Mouse (Mus musculus) G1E (cell line): ENCODE measurements around the gene Tbc1d9b. TPM values are rescaled to one million over a fixed set of nuclear protein-coding genes. Genes with fewer than 3 reads are reported as not detected.
A peak's percentile ranks its signal among the peaks of the same experiment; 100 is the strongest.

Experiments used
- ATAC-seq: 2 replicates; pipeline ENCODE4 v1.8.0; 2016; ENCODE audit warnings: mild to moderate bottlenecking; ENCODE audit not compliant: insufficient number of reproducible peaks, poor library complexity, low FRiP score, severe bottlenecking; ENCODE audit errors: extremely low read depth
- DNase-seq: peaks from one replicate; pipeline ENCODE4 v3.0.0; 2012; ENCODE audit warnings: low spot score
- H3K27me3 ChIP-seq: 2 replicates; pipeline ENCODE4 v1.6.1; 2012; ENCODE audit warnings: mild to moderate bottlenecking, low read length, inconsistent platforms; ENCODE audit not compliant: insufficient read depth
- H3K36me3 ChIP-seq: replicated peaks from 2 replicates; pipeline ENCODE3; 2012; ENCODE audit warnings: mild to moderate bottlenecking, inconsistent platforms
- H3K4me1 ChIP-seq: 2 replicates; pipeline ENCODE4 v1.6.1; 2012; ENCODE audit warnings: low read depth, low read length, inconsistent platforms, mixed read lengths; ENCODE audit not compliant: insufficient read depth
- H3K4me3 ChIP-seq: 2 replicates; pipeline ENCODE4 v1.5.1; 2012; ENCODE audit warnings: low read depth, mild to moderate bottlenecking, inconsistent platforms, low read length, moderate library complexity, mixed read lengths
- H3K9me3 ChIP-seq: replicated peaks from 2 replicates; pipeline ENCODE4 v1.6.1; 2012; ENCODE audit warnings: inconsistent platforms
- CTCF ChIP-seq: IDR thresholded peaks from 2 replicates; pipeline ENCODE4 v1.5.1; 2012; ENCODE audit warnings: low read depth, low read length, inconsistent platforms, mixed read lengths
- GATA1 ChIP-seq: IDR thresholded peaks from 2 replicates; pipeline ENCODE4 v1.6.1; 2012; ENCODE audit warnings: borderline replicate concordance, low read length, inconsistent platforms, mixed read lengths
- GATA2 ChIP-seq: IDR thresholded peaks from 2 replicates; pipeline ENCODE4 v1.6.1; 2012; ENCODE audit warnings: low read depth, low read length, inconsistent platforms, borderline replicate concordance
- POLR2AphosphoS5 ChIP-seq: IDR thresholded peaks from 2 replicates; pipeline ENCODE4 v1.6.1; 2012; ENCODE audit warnings: low read depth, low read length, inconsistent platforms; ENCODE audit not compliant: insufficient replicate concordance
- TAL1 ChIP-seq: conservative IDR thresholded peaks from 2 replicates; pipeline ENCODE4 v1.6.1; 2012; ENCODE audit warnings: low read depth, low read length, inconsistent platforms, mixed read lengths
- polyA plus RNA-seq: library from polyadenylated mRNA; stranded (reverse); fragments of >175 nt; gene quantifications from 2 replicates; pipeline ENCODE4 v1.2.3, GENCODE M21; 2012
- total RNA-seq, 2 experiments: library from RNA; stranded (forward) in 1 of 2; stranded (reverse) in 1 of 2; fragments of 200-1000 nt in 1 of 2; fragments of >200 nt in 1 of 2; fragmentation: Nextera tagmentation in 1 of 2; gene quantifications; 2 replicates each; pipeline ENCODE4 v1.2.3; 2014 to 2017

Tbc1d9b gene
- total and polyA plus RNA-seq, 3 experiments = 97.7 to 137 (median 113) TPM

DNA sequence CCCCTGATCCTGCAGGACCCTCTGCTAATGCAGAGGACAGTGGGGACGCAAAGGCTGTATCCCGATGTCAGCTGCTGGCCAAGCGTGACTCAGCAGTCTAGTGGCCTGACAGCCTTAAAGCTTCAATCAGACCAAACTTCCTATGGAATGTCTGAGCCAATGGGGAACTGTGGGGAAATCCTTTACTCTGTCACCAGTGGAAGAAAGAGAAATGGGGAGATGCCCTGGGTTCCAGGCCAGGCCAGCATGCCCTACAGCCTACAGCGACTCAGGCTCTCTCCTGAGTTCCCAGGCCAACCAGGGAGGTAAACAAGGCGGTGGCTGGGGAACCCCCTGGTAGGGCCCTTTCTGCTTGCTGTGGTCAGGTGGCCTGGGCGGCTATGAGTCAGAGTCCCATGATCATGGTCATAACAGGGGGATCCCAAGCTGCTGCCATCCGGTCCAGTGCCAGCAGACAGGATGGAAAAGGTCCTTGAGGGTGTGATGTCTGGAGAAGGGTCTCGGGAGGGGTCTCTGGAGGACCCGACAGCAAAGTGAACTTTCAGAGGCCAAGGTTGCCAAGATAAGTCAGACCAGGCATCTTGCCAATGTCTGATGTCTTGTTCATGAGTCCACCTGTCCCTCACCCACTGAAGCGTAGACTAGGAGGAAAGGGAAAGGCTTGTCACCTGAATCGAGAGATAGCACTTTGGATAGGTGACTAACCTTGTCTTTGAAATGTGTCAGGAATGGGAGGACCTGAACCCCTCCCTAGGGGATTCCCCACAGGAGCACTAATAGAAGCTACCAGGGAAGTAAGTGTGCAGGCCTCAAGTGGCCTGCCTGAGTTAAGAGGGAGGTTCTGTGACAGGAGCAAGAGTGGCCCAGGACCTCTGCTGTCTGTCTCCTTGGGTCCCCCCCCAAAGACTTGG, 81.9 kb downstream of the Tbc1d9b start:
- Histone ChIP-seq H3K4me3 (no peak overlapping the region; the same call in 1 of the 2 replicates), H3K27me3 (no peaks in the 10 kb centered on the region), H3K4me1 (peaks cover 74% of the 10 kb centered on the region), H3K9me3 (no peaks in the 10 kb centered on the region), H3K36me3 (peaks cover 48% of the 10 kb centered on the region)
- TF ChIP-seq CTCF (no peak), POLR2AphosphoS5 (no peak)
- ATAC-seq (peak; percentile 29), DNase-seq (no peak)

DNA sequence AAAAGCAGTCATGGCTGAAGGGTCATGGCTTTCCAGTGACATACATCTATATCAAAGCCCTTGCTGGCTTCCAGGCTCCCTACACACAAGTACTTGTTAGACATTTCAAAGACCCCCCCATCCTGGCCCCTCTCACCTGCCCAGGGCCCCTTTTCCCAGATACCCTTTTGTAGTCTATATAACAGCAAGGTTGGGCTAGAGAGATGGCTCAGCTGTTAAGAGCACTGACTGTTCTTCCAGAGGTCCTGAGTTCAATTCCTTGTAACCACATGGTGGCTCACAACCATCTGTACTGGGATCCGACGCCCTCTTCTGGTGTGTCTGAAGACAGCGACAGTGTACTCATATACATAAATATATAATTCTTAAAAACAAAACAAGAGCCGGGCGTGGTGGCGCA, 83.4 kb downstream of the Tbc1d9b start:
- DNase-seq (no peak), ATAC-seq (no peak)
- Histone ChIP-seq H3K4me3 (no peak overlapping the region), H3K27me3 (no peaks in the 10 kb centered on the region), H3K9me3 (no peaks in the 10 kb centered on the region), H3K4me1 (peaks cover 78% of the 10 kb centered on the region), H3K36me3 (peaks cover 44% of the 10 kb centered on the region)
- TF ChIP-seq TAL1 (no peak), GATA1 (no peak), GATA2 (no peak), CTCF (no peak), POLR2AphosphoS5 (no peak)

DNA sequence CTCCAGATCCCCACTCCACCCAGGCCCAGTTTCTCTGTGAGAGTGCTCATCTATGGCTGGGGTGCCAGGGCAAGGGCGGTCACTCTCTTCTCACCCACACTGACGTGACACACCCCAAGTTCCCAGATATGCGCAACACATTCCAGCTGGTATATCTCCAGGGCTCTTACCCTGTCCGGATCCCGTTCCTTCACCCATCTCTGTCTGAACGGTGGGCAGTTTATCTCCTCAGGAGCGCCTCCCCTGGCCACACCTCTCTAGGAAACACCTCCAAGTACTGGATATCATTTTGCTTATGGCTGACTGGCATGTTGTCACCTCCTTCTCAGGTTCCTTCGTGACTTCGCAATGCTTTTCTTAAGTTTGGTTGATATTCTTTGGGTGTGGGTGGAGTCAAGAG, 84.4 kb downstream of the Tbc1d9b start:
- ATAC-seq (no peak), DNase-seq (no peak)
- no peak for TF ChIP-seq CTCF
- TF ChIP-seq POLR2AphosphoS5 = no peak
- TF ChIP-seq GATA2 = no peak
- Histone ChIP-seq H3K36me3 (peaks cover 51% of the 10 kb centered on the region), H3K9me3 (no peaks in the 10 kb centered on the region), H3K4me1 (peaks cover 83% of the 10 kb centered on the region), H3K4me3 (no peak overlapping the region), H3K27me3 (no peaks in the 10 kb centered on the region)

DNA sequence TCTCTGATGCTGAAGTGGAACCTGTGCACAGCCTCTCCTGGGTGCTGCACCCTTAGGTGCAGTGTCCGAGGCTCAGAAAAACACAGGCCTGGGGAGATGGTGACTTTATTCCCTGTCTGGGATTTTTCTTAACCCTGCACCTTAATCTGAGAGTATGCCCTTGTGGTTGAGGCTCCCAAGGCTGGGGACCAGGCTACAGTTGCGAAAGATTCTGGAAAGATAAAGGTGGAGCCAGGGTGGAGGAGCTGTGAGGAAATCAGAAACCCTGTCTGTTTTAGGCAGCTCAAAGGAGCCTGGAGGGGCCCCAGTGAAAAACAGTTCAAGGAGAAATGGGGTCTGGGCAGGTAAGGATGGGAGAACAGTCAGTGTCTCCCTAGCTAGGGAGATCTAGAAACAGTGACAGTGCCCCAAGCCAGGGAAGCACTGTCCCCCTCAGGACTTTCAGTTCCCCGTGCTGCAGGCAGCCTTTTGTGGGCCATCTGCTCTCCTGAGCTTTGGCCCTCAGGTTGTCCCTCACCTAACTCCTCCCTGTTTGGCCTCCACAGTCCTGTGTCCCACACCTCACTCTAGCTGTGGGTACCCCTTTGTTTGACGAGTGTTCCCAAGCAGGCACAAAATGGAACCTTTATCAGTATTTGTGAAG, 85.6 kb downstream of the Tbc1d9b start:
- DNase-seq (no peak), ATAC-seq (no peak)
- peaks cover 76% of the 10 kb centered on the region for H3K4me1 ChIP-seq
- no peaks in the 10 kb centered on the region for H3K27me3 ChIP-seq
- no peaks in the 10 kb centered on the region for H3K9me3 ChIP-seq
- peaks cover 61% of the 10 kb centered on the region for H3K36me3 ChIP-seq
- TF ChIP-seq TAL1 = no peak
- TF ChIP-seq GATA2 = no peak
- no peak for TF ChIP-seq POLR2AphosphoS5
- TF ChIP-seq CTCF = no peak
- TF ChIP-seq GATA1 = no peak
- H3K4me3 ChIP-seq = no peak overlapping the region

DNA sequence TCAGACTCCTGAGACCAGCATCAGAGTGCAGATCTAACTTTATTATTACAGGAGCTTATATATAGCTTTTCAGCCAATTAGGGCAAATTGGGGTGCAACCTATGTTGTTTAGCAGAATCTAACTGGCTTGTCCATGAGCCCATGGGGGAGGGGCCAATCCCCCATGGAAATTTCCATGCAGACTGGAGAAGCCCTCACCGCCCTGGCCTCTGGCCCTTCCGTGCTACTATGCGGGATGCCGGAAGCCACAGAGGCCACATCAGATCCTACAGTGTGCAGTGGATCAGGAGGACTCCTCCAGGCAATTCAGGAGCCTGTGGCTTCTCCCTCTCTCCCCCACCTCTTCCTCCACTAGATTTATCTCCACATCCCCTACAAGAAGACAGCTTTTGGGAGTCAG, 86.6 kb downstream of the Tbc1d9b start:
- no peak for TF ChIP-seq CTCF
- no peaks in the 10 kb centered on the region for H3K27me3 ChIP-seq
- H3K36me3 ChIP-seq = peaks cover 64% of the 10 kb centered on the region
- H3K4me1 ChIP-seq = peaks cover 71% of the 10 kb centered on the region
- DNase-seq (no peak), ATAC-seq (no peak)
- H3K9me3 ChIP-seq = no peaks in the 10 kb centered on the region
- peak overlapping the region; percentile 24; the same call in 1 of the 2 replicates for H3K4me3 ChIP-seq

DNA sequence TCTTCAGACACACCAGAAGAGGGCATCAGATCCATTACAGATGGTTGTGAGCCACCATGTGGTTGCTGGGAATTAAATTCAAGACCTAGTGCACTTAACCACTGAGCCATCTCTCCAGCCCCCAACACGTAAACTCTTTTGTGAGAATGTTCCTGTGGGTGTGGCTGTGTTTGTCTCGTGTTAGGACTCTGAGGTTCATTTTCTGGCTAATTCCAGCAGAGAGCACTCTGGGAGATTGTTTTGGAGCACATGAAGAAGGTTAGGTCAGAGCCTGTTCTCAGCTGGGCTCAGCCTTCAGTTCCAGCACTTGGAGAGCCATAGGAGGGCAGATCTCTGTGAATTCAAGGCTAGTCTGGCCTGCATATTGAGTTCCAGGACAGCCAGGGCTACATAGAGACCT, 88.6 kb downstream of the Tbc1d9b start:
- no peak for TF ChIP-seq GATA2
- TF ChIP-seq TAL1 = no peak
- TF ChIP-seq CTCF = no peak
- no peak for TF ChIP-seq POLR2AphosphoS5
- DNase-seq (no peak), ATAC-seq (no peak)
- peaks cover 61% of the 10 kb centered on the region for H3K36me3 ChIP-seq
- no peaks in the 10 kb centered on the region for H3K27me3 ChIP-seq
- no peak overlapping the region; the same call in 1 of the 2 replicates for H3K4me3 ChIP-seq
- no peaks in the 10 kb centered on the region for H3K9me3 ChIP-seq
- H3K4me1 ChIP-seq = peaks cover 76% of the 10 kb centered on the region

Other genes starting within 250 kb of the Tbc1d9b start
- gene Rasgef1c, start 229.6 kb upstream of the Tbc1d9b start, total RNA-seq (2014; fragmentation: Nextera tagmentation) = not detected in 2 replicates
- 0.05 and 0.06 TPM in 2 replicates for gene Rasgef1c, start 229.6 kb upstream of the Tbc1d9b start, total RNA-seq (2017)
- gene Rasgef1c, start 229.6 kb upstream of the Tbc1d9b start, polyA plus RNA-seq = not detected in 2 replicates
- 195 and 199 TPM in 2 replicates for gene Rnf130, start 106.0 kb upstream of the Tbc1d9b start, total RNA-seq (2014; fragmentation: Nextera tagmentation)
- 225 and 240 TPM in 2 replicates for gene Rnf130, start 106.0 kb upstream of the Tbc1d9b start, total RNA-seq (2017)
- gene Rnf130, start 106.0 kb upstream of the Tbc1d9b start, polyA plus RNA-seq = 80.8 and 103 TPM in 2 replicates
- gene Mrnip, start 43.0 kb downstream of the Tbc1d9b start, total RNA-seq (2014; fragmentation: Nextera tagmentation) = 44.8 and 63.7 TPM in 2 replicates
- 17.4 and 17.6 TPM in 2 replicates for gene Mrnip, start 43.0 kb downstream of the Tbc1d9b start, total RNA-seq (2017)
- gene Mrnip, start 43.0 kb downstream of the Tbc1d9b start, polyA plus RNA-seq = 6.5 and 10.6 TPM in 2 replicates
- 118 and 252 TPM in 2 replicates for gene Sqstm1, start 79.4 kb downstream of the Tbc1d9b start, total RNA-seq (2014; fragmentation: Nextera tagmentation)
- gene Sqstm1, start 79.4 kb downstream of the Tbc1d9b start, total RNA-seq (2017) = 663 and 687 TPM in 2 replicates
- 134 and 138 TPM in 2 replicates for gene Sqstm1, start 79.4 kb downstream of the Tbc1d9b start, polyA plus RNA-seq
- gene Mgat4b, start 79.5 kb downstream of the Tbc1d9b start, total RNA-seq (2014; fragmentation: Nextera tagmentation) = 18.4 and 24.2 TPM in 2 replicates
- gene Mgat4b, start 79.5 kb downstream of the Tbc1d9b start, total RNA-seq (2017) = 15.6 and 18.3 TPM in 2 replicates
- gene Mgat4b, start 79.5 kb downstream of the Tbc1d9b start, polyA plus RNA-seq = 106 and 120 TPM in 2 replicates
- gene Ltc4s, start 107.2 kb downstream of the Tbc1d9b start, total RNA-seq (2014; fragmentation: Nextera tagmentation) = not detected in 2 replicates
- gene Ltc4s, start 107.2 kb downstream of the Tbc1d9b start, total RNA-seq (2017) = not detected in 2 replicates
- gene Ltc4s, start 107.2 kb downstream of the Tbc1d9b start, polyA plus RNA-seq = not detected in 2 replicates
- gene Maml1, start 160.9 kb downstream of the Tbc1d9b start, total RNA-seq (2014; fragmentation: Nextera tagmentation) = 34.4 and 44.8 TPM in 2 replicates
- 5.5 and 6.1 TPM in 2 replicates for gene Maml1, start 160.9 kb downstream of the Tbc1d9b start, total RNA-seq (2017)
- gene Maml1, start 160.9 kb downstream of the Tbc1d9b start, polyA plus RNA-seq = 15.2 and 17.8 TPM in 2 replicates
- 369 and 385 TPM in 2 replicates for gene Canx, start 194.3 kb downstream of the Tbc1d9b start, total RNA-seq (2014; fragmentation: Nextera tagmentation)
- gene Canx, start 194.3 kb downstream of the Tbc1d9b start, total RNA-seq (2017) = 393 and 558 TPM in 2 replicates
- gene Canx, start 194.3 kb downstream of the Tbc1d9b start, polyA plus RNA-seq = 39.0 and 61.0 TPM in 2 replicates
- not detected in 2 replicates for gene Cby3, start 223.1 kb downstream of the Tbc1d9b start, total RNA-seq (2014; fragmentation: Nextera tagmentation)
- gene Cby3, start 223.1 kb downstream of the Tbc1d9b start, total RNA-seq (2017) = not detected in 2 replicates
- not detected in 2 replicates for gene Cby3, start 223.1 kb downstream of the Tbc1d9b start, polyA plus RNA-seq
- 360 and 411 TPM in 2 replicates for gene Hnrnph1, start 245.6 kb downstream of the Tbc1d9b start, total RNA-seq (2014; fragmentation: Nextera tagmentation)
- 498 and 593 TPM in 2 replicates for gene Hnrnph1, start 245.6 kb downstream of the Tbc1d9b start, total RNA-seq (2017)
- gene Hnrnph1, start 245.6 kb downstream of the Tbc1d9b start, polyA plus RNA-seq = 203 and 230 TPM in 2 replicates